Mouse (Mus musculus): ENCODE measurements around the gene Rcn3. TPM values are rescaled to one million over a fixed set of nuclear protein-coding genes. Genes with fewer than 3 reads are reported as not detected.
"Not testable (repeated sequence)": the region's sequence is repeated elsewhere in the genome, so short reads cannot be mapped to it uniquely, and the experiment has no call there.

Gene Rcn3
- total RNA-seq, 2 experiments from 2014 or later: 5.3 to 6.0 TPM

DNA sequence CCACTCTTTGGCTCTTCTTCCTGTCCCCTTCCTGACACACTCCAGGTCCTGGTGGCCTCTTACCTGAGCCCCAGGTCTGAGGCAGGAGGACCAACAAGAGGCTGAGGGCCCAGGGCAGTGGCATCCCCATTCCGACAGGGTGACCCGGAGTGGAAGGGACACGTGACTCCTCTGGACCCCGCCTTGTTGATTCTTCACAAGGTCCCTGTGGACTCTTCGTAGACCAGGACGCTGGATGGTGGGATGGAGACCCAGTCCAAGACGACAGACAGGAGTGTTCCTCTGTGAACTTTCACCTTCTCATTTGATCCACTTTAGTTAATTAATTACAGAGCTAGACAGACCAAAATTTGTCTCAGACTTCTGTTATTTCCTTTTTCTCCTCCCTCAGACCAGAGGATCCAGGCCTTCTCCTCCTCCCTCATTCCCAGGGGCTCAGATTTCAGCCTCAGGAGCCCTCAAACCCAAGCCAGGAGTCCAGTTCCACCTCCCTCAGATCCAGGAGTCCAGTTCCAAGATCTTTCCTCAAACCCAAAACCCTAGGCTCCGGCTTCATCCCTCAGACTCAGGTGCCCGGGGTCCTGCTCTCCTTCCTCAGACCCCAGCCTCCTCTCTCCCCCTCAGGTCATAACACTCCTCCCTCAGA is 11.0 kb upstream of the Rcn3 start:
- intact Hi-C loops (cut with DNase I): no loop called here
- DNase-seq (ENCODE audit: low spot score in 2 of 2): no peak

DNA sequence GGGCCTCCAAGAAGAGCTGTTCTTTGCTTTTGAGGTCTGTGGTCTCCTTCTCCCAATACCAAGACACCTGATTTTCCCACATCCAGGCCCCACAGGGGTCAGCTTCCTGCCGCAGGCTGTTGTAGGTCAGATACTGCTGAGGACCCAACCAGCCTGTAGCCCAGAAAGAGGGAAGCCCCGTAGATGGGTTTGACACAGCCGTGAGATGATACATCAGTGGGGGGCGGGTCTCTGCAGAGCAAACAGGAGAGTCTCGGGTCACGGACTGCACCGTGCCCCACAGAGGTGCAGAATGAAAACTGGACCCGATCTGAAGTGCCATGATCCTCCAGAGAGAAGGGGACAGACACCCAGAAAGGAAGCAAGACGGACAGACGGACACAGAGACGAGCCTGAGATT is 10.4 kb upstream of the Rcn3 start:
- intact Hi-C loops (cut with DNase I): no loop called here
- DNase-seq (ENCODE audit: low spot score in 2 of 2): no peak

DNA sequence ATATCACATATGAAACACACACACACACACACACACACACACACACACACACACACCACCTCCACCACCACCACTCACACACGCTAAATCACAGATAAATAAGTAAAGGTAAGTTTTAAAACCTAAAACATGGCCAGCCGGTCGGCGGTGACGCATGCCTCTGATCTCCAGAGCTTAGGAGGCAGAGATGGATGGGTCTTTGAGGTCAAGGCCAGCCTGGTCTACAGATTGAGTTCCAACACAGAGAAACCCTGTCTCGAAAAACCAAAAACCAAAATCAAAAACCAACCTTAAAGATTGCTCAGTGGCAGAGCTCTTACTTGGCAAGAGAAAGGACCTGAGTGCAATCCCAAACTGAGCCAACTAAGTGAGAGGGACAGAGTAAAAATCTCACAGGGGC is 8.0 kb upstream of the Rcn3 start:
- intact Hi-C loops (cut with DNase I): no loop called here
- DNase-seq (ENCODE audit: low spot score in 2 of 2): no peak

DNA sequence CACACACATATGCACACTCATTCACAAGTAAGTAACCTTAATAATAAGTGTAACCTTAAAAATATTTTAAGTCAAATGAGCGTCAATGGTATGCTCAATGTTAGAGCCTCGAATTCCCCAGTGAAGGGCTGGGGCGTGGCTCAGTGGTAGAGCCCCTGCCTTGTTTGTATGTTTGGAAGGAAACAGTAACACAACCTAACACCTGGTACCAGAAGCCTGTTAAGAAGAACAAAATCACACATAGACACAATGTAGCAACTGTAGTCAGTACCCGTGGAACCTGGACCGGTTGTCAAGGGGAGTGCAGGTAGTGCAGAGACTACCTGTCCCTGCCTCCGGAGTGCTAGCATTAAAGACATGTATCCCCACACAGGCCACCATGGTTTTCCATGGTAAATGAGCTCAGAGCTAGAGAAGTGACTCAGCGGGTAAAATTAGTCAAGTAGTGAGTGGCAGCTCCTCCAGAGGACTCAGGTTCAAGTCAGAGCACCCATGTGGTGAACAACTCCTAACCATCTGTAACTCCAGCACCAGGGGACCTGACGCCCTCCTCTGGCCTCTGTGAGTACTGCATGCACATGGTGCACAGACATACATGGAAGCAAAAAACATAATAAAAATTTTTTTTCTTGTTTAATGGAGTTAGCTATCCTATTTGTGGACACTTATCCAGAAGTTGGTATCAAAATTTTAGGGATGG is 6.7 kb upstream of the Rcn3 start:
- intact Hi-C loops (cut with DNase I): no loop called here
- DNase-seq (ENCODE audit: low spot score in 2 of 2): no peak

DNA sequence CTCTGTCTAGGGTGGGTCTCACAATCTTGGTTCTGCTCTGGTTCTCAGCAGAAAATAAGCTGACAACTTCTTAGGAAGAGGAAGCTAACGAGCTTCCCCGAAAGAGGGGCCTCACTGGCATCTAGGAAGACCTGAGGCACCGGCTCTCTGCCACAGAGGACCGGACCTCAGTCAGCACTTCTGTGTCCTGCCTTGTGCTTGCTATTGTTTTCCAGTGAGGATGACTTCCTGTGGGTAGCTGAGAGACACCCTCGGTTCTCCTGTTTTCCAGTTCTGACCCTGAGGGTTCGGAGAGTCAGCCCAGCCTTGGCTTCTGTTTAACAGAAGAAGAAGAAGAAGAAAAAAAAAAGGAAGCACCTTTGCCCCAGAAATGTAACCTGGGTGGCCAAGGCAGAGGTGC is 5.5 kb upstream of the Rcn3 start:
- intact Hi-C loops (cut with DNase I): no loop called here

DNA sequence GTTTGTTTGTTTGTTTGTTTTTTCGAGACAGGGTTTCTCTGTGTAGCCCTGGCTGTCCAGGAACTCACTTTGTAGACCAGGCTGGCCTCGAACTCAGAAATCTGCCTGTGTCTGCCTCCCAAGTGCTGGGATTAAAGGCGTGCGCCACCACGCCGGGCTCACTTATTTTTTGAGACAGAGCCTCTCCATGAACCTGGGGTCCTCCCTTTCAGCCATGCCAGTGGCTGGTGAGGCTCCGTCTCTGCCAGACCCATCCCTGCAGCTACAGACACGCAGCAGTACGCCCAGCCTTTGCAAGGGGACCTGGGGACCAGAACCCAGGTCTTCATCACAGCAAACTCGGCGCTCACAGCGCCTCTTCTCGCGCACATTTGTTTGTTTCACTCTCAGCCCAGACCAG is 3.9 kb upstream of the Rcn3 start:
- intact Hi-C loops (cut with DNase I); DNase-seq (ENCODE audit: low spot score in 2 of 2): not testable (repeated sequence)

More for the DNA sequence above, 5.5 kb upstream of the Rcn3 start:
- DNase-seq (ENCODE audit: low spot score in 2 of 2): no peak

DNA sequence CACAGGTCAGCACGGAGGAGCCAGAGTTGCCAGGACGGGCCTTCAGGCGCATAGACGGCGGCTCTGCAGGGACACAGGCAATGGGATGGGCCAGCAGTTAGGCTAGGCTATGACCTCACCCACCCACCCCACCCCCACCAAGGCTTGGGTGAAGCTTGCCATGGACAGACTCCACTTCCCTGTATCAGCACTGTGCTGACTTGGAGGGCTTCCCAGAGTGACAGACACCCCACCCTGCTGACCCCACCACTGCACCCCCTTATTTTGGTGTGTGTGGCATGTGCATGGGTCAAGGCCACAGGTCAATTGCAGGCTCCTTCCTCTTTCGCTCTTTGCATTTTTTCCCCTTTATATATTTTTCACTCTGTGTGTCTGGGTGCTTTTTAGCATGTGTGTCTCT is 3.3 kb upstream of the Rcn3 start:
- DNase-seq (ENCODE audit: low spot score in 2 of 2): no peak
- intact Hi-C loops (cut with DNase I): no loop called here

DNA sequence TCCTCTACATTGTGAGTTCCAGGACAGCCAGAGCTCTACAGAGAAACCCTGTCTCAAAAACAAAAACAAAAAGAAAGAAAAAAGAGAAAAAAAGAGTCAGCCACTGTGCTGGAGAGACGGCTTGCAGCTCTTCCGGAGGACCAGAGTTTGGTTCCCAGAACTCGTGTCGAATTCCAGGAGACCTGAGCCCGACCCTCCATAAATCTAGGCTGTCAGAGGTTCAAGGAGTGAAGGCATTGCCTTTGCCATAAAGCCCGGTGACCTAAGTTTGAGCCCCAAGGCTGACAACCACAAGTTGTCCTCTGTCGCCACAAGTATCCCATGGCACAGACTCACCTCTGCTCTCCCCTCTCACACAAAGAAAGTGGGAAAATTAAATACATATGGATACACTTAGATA is 2.1 kb upstream of the Rcn3 start:
- intact Hi-C loops (cut with DNase I): no loop called here

DNA sequence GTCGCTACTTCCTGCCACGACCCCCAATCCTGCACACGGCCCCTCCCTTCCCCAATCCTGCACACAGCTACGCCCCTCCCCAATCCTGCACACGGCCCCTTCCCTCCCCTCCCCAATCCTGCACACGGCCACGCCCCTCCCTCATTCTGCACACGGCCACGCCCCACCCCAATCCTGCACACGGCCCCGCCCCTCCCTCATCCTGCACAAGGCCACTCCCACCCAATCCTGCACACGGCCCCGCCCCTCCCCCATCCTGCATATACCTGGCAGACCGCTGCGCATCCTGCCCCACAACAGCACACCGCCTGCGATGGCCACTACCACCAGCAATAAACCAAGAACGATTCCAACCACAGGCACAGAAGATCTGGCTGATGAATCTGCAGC is 1.5 kb upstream of the Rcn3 start:
- intact Hi-C loops (cut with DNase I): no loop called here
- no peak for DNase-seq (ENCODE audit: low spot score in 2 of 2)

More for the DNA sequence above, 2.1 kb upstream of the Rcn3 start:
- DNase-seq (ENCODE audit: low spot score in 2 of 2): no peak

DNA sequence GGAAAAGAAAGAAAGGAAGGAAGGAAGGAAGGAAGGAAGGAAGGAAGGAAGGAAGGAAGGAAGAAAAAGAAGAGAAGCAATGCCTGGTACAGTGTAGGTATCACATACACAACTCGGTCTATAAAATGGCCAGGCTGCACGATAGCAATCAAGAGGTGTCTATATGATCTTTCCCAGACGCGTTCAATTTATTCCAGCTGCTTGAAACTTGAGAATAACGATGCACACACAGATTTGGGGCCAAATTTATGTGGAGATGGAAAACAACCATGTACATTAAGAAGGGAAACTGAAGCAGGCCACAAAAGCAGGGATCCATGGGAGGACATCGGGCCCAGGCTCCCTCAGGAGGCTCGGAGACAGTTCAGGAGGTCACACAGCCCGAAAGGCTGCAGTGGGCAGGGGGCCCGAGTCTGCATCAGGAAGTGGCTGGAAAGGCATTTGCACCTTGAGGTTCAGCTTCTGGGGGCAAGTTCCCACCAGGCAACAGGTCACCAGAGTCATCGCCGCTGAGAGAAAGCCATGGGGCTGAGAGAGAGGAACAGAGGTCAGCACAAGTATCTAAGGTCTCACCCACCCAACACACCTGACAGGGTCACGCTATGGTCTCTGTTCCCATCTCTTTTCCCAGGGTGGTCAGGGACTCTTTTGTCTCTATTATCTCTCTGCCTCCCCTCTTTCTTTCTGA is 951 bp upstream of the Rcn3 start:
- DNase-seq (ENCODE audit: low spot score in 2 of 2): no peak

DNA sequence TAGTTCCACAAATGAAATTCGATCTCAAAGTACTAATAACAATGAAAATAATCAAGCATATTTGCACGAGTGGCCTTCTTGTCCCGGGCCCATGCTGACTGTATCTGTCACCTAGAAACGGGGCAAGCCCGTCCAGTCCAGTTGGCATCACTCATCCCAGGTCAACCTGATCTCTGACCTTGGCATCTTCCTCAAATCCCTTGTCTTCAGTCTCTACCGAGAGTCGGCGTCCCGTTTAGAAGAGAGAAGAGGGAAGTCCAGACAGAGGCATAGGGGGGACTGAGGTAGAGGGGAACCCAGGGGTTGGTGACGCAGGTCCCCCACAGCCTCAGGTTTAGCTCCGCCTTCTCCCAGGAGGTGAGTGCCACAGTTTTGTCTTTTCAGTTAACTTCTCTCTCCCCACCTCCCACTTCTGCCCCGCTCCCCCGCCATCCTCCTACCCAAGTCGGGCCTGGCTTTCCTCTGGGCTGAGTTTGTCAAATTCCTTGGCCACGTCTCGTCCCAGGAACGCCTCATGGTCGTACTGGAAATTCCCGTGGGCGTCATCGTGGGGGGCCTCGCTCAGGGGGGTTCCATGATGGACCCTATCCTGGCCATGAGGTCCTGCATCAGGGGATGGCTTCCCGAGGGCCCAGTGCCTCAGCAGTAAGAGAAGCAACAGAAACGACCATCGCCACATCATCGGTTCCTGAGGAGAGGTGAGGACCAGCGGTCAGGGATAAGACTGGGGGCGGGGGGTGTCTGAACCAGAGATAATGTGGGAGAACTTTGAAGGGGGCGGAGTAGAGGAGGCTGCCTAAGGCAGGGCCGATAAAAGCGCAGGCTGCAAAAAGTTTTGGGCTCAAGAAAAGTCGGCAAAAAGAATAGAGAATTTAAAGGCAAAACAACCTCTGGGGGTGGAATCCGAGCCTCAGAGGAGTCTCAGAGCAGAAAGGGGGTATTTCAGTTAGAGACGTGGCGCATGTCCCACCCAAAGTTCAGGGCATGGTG is 725 bp downstream of the Rcn3 start:
- intact Hi-C loops (cut with DNase I): no loop called here
- no peak for DNase-seq (ENCODE audit: low spot score in 2 of 2)

More for the DNA sequence above, 951 bp upstream of the Rcn3 start:
- intact Hi-C loops (cut with DNase I): no loop called here

DNA sequence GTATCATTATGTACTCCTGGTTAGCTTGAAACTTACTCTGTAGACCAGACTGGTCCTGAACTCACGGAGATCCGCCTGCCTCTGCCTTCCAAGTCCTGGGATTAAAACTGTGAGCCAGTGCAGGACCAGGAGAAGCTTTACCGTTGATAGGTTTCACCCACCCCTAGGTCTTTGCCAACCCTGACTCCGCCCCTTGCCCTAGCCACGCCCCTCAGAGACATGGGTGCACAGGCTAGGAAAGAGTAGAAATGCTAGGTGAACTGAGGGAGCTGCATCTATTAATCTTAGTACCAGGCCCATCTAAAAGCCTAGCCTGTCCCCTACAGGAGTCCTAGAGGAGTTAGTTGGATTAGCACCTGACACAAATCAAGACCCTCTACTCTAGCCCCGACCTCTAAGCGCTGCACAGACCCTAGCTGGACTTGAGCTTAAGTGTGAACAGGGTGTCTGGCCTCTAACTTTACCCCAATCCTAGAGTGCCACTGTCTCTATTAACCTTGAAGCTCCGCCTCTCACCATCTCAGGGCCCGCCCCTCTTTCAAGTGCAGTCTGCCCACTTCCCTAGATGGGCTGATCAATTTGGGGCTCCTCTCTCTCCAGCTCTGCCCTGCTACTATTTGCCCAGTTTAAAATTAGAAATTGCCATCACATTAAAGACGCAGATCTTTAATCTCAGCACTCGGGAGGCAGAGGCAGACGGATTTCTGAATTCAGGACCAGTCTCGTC is 1.6 kb downstream of the Rcn3 start:
- no peak for DNase-seq (ENCODE audit: low spot score in 2 of 2)
- intact Hi-C loops (cut with DNase I): no loop called here

DNA sequence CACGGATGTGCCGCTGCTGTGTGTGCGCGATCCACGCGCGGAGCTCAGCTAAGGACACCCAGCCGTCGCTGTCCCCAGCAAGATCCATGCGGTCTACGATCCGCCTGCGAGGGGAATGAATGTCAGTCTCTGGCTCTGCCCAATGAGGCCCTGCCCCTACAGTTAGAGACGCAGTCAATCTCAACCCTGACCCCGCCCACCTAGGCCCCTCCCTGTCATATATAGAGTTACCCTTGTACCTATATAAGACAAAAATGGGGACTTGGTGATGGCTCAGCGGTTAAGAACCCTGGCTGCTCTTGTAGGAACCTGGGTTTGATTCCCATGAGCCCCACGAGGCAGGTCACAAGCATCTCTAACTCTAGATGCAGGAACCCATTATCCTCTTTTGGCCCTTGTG is 3.4 kb downstream of the Rcn3 start:
- intact Hi-C loops (cut with DNase I): no loop called here
- DNase-seq (ENCODE audit: low spot score in 2 of 2): no peak

DNA sequence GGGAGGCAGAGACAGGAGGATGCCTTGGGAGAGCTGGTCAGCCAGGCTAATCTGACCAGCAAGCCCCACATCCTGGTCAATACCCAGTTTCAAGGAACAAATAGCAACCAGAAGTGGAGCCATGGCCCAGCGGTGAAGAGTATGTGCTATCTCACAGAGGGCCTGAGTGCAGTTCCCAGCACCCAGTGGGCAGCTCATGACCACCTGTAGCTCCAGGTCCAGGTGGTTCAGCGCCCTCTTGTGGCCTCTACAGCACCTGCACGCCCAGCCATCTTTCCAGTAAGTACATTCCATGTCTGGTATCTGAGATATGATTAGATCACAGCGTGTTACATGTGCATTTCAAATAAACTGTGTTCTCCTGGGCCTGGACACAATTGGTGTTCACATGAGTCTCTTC is 5.9 kb downstream of the Rcn3 start:
- intact Hi-C loops (cut with DNase I): no loop called here
- DNase-seq (ENCODE audit: low spot score in 2 of 2): no peak

DNA sequence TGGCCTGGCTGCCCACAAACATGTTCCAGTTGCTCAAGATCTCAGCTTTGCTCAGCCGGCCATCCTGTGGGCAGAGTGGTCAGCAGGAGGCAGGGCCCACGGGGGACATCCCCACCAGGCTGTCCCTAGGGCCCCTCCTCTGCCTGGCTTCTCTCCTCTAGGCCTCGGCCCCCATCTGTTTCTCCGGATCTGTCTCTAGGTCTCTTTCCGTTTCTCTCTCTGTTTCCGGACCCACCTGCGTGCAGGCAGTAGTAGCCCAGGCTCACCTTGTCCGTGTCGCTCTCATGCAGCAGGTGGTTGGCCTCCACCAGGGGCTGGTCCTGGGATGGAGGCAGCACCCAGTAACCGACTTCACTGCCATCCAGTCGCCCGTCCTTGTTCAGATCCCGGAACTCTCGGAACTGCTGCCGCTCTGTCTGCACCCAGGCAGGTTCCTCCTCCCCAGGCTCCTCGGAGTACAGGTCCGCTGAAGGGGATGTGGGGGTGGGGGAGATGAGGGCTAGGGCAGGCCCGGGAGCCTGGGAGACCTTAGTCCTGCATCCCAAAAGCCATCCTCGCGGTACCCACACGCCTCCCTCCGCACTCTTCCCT is 8.6 kb downstream of the Rcn3 start:
- no peak for DNase-seq (ENCODE audit: low spot score in 2 of 2)
- intact Hi-C loops (cut with DNase I): no loop called here

DNA sequence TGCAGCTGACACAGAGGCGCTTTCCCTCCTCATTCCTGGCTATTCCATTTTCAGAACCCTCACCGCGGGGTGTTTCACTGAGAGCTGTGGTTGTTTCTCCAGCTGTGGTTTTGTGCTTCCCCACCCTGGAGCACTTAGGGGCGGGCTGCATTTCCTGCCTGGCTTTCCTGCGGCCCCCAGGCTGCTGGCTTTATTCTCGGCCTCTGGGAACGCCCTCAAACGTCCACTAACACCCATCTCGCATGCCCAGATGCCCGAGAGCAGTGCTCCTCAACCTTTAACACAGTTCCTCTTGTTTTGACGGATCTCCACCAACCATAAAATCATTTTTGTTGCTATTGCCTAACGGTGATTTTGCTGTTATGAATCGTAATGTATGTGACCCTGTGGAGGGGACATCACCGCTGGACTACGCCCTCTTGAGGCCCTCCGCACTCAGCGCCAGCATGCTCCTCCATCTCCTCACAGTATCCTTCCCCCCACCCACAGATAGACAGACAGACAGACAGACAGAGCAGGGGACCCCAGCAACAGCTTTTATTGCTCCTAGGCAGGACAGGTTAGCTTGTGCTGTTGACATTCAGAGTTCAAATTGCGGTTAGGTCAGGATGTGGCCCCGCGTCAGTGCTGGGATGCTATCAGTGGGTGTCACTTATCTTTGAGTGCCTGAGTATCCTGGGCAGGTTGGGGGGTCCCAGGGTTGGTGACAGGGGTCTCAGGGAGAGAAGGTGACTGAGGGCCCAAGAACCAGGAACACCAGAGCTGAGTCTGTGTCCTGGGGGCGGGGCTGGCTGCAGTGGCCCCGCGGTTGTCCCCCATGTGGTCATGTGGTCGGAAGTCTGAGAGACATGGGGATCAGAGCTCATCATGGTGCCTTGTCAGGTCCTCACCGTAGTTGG is 9.4 kb downstream of the Rcn3 start:
- peak in 1 of 2 experiments; percentile 24 for DNase-seq (ENCODE audit: low spot score in 2 of 2)
- intact Hi-C loops (cut with DNase I): no loop called here

DNA sequence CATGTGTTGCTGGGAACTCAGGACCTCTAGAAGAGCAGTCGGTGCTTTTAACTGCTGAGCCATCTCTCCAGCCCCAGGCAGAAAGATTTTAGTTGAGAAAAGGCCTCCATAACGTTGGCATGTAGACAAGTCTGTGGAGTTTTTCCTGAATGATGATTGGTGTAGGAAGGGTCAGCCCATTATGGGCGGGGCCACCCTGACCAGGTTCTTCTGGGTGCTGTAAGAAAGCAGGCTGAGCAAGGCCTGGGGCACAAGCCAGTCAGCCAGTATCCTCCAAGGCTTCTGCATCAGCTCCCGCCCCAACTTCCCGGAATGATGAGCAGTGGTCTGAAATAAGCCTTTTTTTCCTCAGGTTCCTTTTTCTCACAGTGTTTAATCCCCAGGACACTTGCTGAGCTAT is 11.0 kb downstream of the Rcn3 start:
- no peak for DNase-seq (ENCODE audit: low spot score in 2 of 2)
- intact Hi-C loops (cut with DNase I): loop anchor here (2.0 kb wide), 1 partner anchor 48 kb away; the partner anchor contains the start of gene Rpl13a

DNA sequence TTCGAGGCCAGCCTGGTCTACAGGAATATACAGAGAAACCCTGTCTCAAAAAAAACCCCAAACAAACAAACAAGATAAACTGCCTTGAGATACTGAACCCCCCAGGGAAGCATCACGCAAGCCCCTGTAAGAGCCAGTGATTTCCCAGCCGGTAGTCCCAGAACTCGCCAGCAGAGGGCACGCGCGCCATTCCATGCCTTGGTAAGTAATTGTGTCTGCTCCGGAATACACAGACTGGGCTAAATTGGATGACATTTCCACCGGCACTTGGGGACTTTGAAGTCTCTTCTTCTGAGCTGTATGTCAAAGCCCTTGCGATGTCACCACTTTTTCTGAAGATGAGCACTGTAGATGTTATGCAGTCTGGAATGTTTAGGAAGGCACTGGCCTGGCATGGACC is 12.2 kb downstream of the Rcn3 start:
- intact Hi-C loops (cut with DNase I): loop anchor here (1.0 to 2.0 kb wide), 2 partner anchors 49 to 56 kb away; partner anchors contain the start of genes Flt3l, Gm45713 and Rpl13a
- peak; percentile 87 to 91 for DNase-seq (ENCODE audit: low spot score in 2 of 2)

Measured in left cerebral cortex, postnatal 25 days (tissue).